Mouse (Mus musculus) lung, adult 2 months (tissue): ENCODE measurements around the gene Tgfbr3.

ENCODE experiments used
- CTCF ChIP-seq: fragments of 200-500 bp; IDR thresholded peaks from 2 replicates; pipeline ENCODE4 v1.5.1; 2011; ENCODE audit warnings: mild to moderate bottlenecking, low read length, control low read depth; ENCODE audit not compliant: insufficient read depth
- POLR2A ChIP-seq: fragments of 200-500 bp; IDR thresholded peaks from 2 replicates; pipeline ENCODE4 v1.6.1; 2011; ENCODE audit warnings: low read depth, mild to moderate bottlenecking, control low read depth, low read length, borderline replicate concordance; ENCODE audit errors: extremely low read depth

DNA sequence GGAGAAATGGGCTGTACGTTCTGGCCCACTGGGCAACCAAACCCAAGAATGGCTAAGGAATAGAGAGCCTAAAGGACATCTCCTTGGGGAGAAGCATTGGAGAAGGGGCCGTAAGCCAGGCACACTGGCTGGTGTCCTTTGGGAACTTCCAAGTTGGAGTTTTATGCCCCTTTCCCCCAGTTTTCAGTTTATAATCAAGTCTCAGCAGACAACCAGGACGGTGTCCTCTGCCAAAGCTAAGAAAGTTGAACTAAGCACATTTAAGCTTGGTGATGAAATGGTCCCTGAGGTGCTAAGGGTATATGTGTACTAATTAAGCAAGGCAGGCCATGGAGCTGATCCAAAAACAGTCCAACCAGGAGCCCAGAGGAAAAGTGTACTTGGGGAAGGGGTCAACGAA lies 124.6 kb downstream of the Tgfbr3 start:
- no peak for TF ChIP-seq POLR2A
- no peak for TF ChIP-seq CTCF
